Mouse (Mus musculus) kidney, embryonic 14.5 days (tissue): ENCODE results near the gene Dnmt3a. TPM values are rescaled to one million over a fixed set of nuclear protein-coding genes. Genes with fewer than 3 reads are reported as not detected.

Experiments
- ATAC-seq: fragments of 200-750 bp; cut with Nextera tagmentation; 2 replicates; pipeline ENCODE4 v1.8.0; 2017; ENCODE audit warnings: moderate number of reproducible peaks, mild to moderate bottlenecking, moderate TSS enrichment, moderate library complexity; ENCODE audit not compliant: low FRiP score, low TSS enrichment
- H3K27ac ChIP-seq: fragments of 300-500 bp; sonication (generic); 2 replicates; pipeline ENCODE4 v1.5.1; 2014; ENCODE audit warnings: low read depth, mild to moderate bottlenecking, low read length, moderate library complexity, mixed read lengths
- H3K27me3 ChIP-seq: fragments of 300-500 bp; sonication (generic); 2 replicates; pipeline ENCODE4 v1.6.1; 2014; ENCODE audit warnings: mild to moderate bottlenecking, low read length; ENCODE audit not compliant: control insufficient read depth, insufficient read depth
- H3K36me3 ChIP-seq: fragments of 300-500 bp; sonication (generic); 2 replicates; pipeline ENCODE4 v1.6.1; 2014; ENCODE audit warnings: low read length, mixed read lengths; ENCODE audit not compliant: control insufficient read depth, insufficient read depth
- H3K4me1 ChIP-seq: fragments of 300-500 bp; sonication (generic); 2 replicates; pipeline ENCODE4 v1.6.1; 2014; ENCODE audit warnings: low read length, mixed read lengths; ENCODE audit not compliant: control insufficient read depth, insufficient read depth
- H3K4me2 ChIP-seq: fragments of 300-500 bp; sonication (generic); replicated peaks from 2 replicates; pipeline ENCODE4 v1.6.1; 2014; ENCODE audit warnings: low read depth, mild to moderate bottlenecking, low read length
- H3K4me3 ChIP-seq: fragments of 300-500 bp; sonication (generic); 2 replicates; pipeline ENCODE4 v1.5.1; 2014; ENCODE audit warnings: mild to moderate bottlenecking, low read length
- H3K9ac ChIP-seq: fragments of 300-500 bp; sonication (generic); 2 replicates; pipeline ENCODE4 v1.6.1; 2014; ENCODE audit warnings: low read depth, mild to moderate bottlenecking, low read length, moderate library complexity
- H3K9me3 ChIP-seq: fragments of 300-500 bp; sonication (generic); 2 replicates; pipeline ENCODE4 v1.6.1; 2016; ENCODE audit warnings: low read length; ENCODE audit not compliant: control insufficient read depth
- WGBS: fragments of 180-500 bp; shearing (Covaris S2); extraction: QIAGEN DNeasy Blood & Tissue Kit; methylation state at CpG from one replicate; pipeline ENCODE4 v1.1.7; 2014; 5-methylcytosine and 5-hydroxymethylcytosine counted together
- polyA plus RNA-seq: library from polyadenylated mRNA; unstranded; fragments of >200 nt; fragmentation: Nextera tagmentation; extraction: Ambion mirVana; gene quantifications from 2 replicates; pipeline ENCODE4 v1.2.1, GENCODE M21; 2014

Dnmt3a gene
- polyA plus RNA-seq, 1 experiment from 2014 or later = 87.9 TPM

DNA sequence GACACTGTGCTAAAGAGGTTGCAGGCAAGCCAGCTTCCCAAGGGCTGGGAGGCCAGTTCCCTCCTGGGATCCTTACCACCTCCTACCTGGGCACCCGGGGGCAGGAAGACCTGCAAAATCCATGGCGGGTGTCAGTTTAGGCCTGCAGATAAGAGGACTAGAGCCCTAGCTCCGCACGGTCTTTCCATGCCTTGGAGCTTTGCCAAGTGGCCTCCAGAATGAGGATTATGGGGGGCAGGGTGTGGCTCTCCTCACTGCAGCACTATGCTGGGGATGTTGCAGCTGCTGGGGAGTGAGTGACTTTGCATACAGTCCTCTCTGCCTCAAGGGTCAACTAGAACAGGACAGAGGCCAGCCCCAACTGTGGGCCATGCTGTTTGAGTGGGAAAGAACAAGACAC is 14.1 kb downstream of the Dnmt3a start:
- no peaks in the 10 kb centered on the region for H3K9me3 ChIP-seq
- no peaks in the 10 kb centered on the region for H3K27me3 ChIP-seq
- no peak overlapping the region for H3K9ac ChIP-seq
- no peak for ATAC-seq
- H3K4me3 ChIP-seq = no peak overlapping the region
- H3K4me1 ChIP-seq = peaks cover 30% of the 10 kb centered on the region
- H3K27ac ChIP-seq = no peak overlapping the region
- H3K4me2 ChIP-seq = no peak overlapping the region
- no peaks in the 10 kb centered on the region for H3K36me3 ChIP-seq
- WGBS = 77% methylated on average over 4 of the region's 4 CpGs

DNA sequence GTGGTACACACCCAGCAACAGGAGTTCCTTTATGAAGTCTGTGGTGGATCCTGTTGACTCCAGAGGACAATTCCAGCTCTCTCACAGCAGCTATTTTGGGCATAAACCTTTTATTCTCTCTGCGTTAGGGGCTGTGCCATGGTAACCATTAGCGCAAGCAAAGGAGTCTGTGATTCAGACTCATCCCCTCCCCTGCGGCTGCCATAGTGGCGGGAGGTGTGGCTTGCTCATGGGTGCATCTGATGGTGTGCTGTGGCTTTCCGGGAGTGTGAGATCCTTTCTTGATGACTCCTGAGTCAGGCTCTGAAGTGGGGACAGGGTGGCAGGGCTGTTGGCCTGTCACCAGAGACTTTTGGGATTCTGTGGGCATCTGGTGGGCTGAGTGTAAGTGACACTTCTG is 17.6 kb downstream of the Dnmt3a start:
- H3K36me3 ChIP-seq = no peaks in the 10 kb centered on the region
- no peak overlapping the region for H3K9ac ChIP-seq
- H3K27me3 ChIP-seq = no peaks in the 10 kb centered on the region
- no peaks in the 10 kb centered on the region for H3K9me3 ChIP-seq
- 78% methylated on average over 5 of the region's 5 CpGs for WGBS
- peaks cover 37% of the 10 kb centered on the region for H3K4me1 ChIP-seq
- ATAC-seq = no peak
- H3K27ac ChIP-seq = no peak overlapping the region
- H3K4me2 ChIP-seq = no peak overlapping the region
- no peak overlapping the region for H3K4me3 ChIP-seq

DNA sequence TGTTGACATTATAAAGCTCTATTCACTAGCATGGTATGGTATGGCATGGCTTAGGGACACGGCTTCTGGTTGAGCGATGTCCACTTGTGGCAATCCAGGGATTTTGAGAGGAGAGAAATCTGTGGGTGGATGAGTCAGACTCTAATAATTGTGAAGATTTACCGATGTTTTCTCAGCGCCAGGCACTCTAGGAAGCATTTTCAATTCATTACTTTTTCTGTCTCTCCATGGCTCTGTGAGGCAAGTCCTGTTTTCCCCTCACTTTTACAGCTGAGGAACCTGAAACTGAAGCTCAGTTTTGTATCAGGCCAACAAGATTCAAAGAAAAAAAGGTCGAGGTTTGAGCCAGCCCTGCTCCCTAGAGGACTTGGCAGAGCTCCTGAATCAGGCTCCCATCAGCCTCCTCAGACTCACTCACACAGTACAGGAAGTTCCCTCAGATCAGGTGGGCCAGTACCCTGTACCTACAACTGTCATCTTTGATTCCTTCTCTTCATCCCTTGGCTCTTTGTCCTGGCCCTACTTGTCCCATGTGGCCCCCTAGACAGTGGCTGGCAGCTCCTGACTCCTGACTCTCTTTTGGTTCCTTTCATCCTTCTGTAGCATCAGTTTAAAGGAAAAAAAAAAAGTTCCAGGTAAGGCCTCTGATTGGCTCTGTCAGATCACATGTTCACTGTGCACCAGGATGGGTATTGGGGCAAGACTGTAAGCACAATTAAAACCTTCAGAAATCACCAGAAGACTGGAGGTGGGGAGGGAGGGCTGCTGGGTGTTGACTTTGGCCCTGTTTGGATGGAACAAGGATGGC is 19.3 kb downstream of the Dnmt3a start:
- no peaks in the 10 kb centered on the region for H3K9me3 ChIP-seq
- H3K4me2 ChIP-seq = no peak overlapping the region
- H3K4me3 ChIP-seq = no peak overlapping the region
- peaks cover 30% of the 10 kb centered on the region for H3K4me1 ChIP-seq
- 0 out of 2 replicates have a peak, but pooled peaks have one; percentile 13 for ATAC-seq
- H3K36me3 ChIP-seq = no peaks in the 10 kb centered on the region
- no peaks in the 10 kb centered on the region for H3K27me3 ChIP-seq
- H3K27ac ChIP-seq = 0 out of 2 replicates have a peak overlapping the region, but pooled peaks have one; percentile 7
- WGBS = 78% methylated on average over 5 of the region's 5 CpGs
- H3K9ac ChIP-seq = peak overlapping the region; percentile 31; the same call in 1 of the 2 replicates

DNA sequence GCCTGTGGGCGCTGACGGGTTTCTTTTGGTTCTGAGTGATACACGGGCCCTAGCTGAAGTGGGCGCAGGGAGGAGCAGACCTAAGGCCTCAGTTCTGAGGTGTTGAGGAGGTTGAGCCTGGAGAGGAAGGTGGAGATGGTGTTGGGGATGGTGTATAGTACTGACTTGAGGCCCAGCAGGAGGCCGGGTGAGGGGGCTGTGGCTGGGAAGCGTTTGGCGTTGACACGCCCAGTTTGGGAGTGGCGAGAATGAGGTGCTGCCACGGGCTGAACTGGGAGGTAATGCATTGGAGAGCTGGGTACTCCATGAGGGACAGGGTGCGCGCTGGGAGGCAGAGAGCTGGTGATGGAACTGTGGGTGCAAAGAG is 19.9 kb downstream of the Dnmt3a start:
- H3K27ac ChIP-seq = peak overlapping the region; percentile 7; the same call in 1 of the 2 replicates
- peaks cover 29% of the 10 kb centered on the region for H3K4me1 ChIP-seq
- no peaks in the 10 kb centered on the region for H3K27me3 ChIP-seq
- peak overlapping the region; percentile 12; the same call in 1 of the 2 replicates for H3K9ac ChIP-seq
- H3K4me2 ChIP-seq = no peak overlapping the region
- peak; percentile 24 for ATAC-seq
- H3K4me3 ChIP-seq = no peak overlapping the region
- H3K9me3 ChIP-seq = no peaks in the 10 kb centered on the region
- no peaks in the 10 kb centered on the region for H3K36me3 ChIP-seq
- WGBS = 51% methylated on average over 12 of the region's 12 CpGs

DNA sequence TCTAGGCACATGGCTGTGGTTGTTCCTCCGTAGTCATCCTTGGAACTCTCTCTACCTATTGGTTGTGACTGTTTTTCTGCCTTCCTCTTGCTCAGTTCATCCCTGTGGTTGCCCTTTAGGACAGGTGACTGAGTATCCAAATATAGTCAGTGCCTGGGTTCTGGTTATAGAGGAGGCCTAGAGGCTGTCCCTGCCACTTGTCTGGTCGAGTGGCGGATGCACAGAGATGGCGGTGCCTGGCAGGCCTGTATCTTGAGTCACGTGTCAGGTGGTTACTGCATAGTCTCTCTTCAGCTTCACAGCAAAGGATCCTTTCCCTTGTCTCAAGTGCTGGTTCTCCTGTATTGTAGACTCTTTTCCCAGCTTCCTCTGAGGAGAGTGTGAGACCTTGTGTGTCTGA is 22.0 kb downstream of the Dnmt3a start:
- no peaks in the 10 kb centered on the region for H3K27me3 ChIP-seq
- H3K4me2 ChIP-seq = no peak overlapping the region
- no peaks in the 10 kb centered on the region for H3K9me3 ChIP-seq
- H3K36me3 ChIP-seq = no peaks in the 10 kb centered on the region
- H3K4me1 ChIP-seq = peaks cover 44% of the 10 kb centered on the region
- H3K4me3 ChIP-seq = no peak overlapping the region
- no peak overlapping the region for H3K9ac ChIP-seq
- WGBS = 86% methylated on average over 5 of the region's 5 CpGs
- no peak for ATAC-seq
- H3K27ac ChIP-seq = no peak overlapping the region

DNA sequence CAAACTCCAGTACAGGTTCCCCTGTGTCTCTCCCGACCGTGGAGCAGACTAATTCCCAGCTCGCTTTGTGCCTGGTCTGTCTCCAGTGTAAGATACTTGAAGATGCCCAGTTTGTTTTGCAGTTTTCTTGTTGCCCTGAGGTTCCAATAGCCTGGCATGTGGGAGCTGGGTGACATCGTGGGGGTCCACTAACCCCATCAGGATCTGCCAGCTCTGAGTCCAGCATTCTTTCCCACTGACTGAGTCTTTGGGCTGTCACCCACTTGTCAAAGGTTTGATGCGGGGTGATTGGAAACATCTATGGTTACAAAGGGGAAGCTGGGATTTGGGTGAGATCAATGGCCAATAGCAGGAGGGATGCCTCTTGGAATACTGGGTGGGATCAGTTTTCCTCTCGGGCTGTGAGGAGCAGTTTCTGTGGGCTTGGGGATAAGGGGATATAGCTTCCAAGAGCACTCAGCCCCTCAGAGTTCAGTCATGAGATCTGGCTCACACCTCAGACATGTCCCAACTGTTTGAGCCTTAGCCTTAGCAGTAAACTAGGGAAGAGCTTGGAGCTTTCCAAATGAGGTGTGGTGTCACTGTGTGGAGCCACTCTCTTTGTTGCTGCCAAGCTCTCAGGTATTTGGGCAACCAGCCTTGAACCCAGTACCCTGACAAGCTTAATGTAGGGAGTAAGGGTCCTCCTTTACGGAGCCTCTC is 27.4 kb downstream of the Dnmt3a start:
- Histone ChIP-seq H3K4me3 (peak overlapping the region; percentile 14; the same call in 1 of the 2 replicates), H3K36me3 (peaks cover 30% of the 10 kb centered on the region), H3K27me3 (no peaks in the 10 kb centered on the region), H3K4me2 (peak overlapping the region; percentile 44), H3K4me1 (peaks cover 48% of the 10 kb centered on the region), H3K9ac (peak overlapping the region; percentile 44), H3K27ac (peak overlapping the region; percentile 82), H3K9me3 (no peaks in the 10 kb centered on the region)
- ATAC-seq = no peak
- 39% methylated on average over 7 of the region's 7 CpGs for WGBS

DNA sequence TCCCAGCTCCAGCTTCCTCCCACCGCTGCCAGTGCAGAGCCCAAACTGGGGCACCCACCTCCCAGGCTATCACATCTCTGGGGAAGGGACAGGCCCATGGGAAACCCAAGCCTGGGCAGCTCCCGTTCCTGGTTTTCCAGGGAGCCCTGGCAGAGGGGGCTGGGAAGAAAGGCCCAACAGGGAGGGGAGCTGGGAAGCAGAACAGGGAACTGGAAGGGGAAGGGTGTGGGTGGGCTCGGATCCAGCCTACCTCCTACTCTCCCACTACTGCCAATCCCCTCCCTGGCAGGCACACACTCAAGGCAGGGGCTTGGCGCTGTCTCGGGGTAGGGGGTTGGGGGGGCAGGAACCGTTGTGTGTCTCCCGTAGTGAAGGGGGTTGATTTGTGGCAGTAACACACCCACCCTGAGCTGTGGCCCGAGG is 28.1 kb downstream of the Dnmt3a start:
- ATAC-seq = peak; percentile 79
- Histone ChIP-seq H3K27ac (peak overlapping the region; percentile 82), H3K36me3 (peaks cover 35% of the 10 kb centered on the region), H3K9me3 (no peaks in the 10 kb centered on the region), H3K4me1 (peaks cover 48% of the 10 kb centered on the region), H3K9ac (peak overlapping the region; percentile 44), H3K4me3 (peak overlapping the region; percentile 14), H3K27me3 (no peaks in the 10 kb centered on the region), H3K4me2 (peak overlapping the region; percentile 44)
- WGBS = 2% methylated on average over 8 of the region's 8 CpGs

DNA sequence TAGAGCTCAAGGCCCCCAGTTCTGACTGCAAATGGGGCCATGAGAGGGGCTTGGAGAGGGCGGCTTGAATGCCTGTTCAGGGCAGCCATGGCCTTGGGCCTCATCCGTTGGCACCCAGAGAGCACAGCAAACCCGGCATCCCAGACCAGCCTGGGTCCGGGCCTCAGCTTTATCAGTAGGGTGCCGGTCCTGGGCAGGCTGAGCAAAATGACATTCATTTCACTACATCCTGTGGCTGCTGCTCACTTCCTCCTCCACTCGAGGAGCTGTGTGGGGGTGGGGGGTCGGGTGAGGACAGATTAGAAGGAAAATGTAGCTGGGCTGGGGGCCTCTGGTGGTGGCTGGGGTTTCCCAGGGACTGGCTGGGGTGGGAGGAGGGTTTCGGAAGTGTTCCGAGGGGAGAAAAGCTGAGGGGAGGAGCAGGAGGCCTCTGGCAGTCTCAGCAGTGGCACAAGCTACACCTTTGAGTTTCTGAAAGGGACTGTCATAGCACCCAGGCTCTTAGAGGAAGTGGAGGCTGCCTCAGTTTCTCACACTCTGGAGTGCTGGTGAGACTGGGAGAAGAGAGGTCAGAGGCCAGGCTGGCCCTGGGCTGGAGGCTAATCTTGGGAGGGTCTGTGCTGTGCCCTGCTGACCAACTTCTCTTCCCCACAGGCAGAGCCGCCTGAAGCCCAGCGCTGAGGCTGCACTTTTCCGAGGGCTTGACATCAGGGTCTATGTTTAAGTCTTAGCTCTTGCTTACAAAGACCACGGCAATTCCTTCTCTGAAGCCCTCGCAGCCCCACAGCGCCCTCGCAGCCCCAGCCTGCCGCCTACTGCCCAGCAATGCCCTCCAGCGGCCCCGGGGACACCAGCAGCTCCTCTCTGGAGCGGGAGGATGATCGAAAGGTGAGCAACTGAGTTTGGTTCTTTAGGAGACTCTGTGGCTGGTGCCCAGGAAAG is 28.8 kb downstream of the Dnmt3a start:
- WGBS = 6% methylated on average over 21 of the region's 21 CpGs
- Histone ChIP-seq H3K4me3 (peak overlapping the region; percentile 14; the same call in 1 of the 2 replicates), H3K36me3 (peaks cover 43% of the 10 kb centered on the region), H3K27ac (peak overlapping the region; percentile 82), H3K4me1 (peaks cover 48% of the 10 kb centered on the region), H3K9me3 (no peaks in the 10 kb centered on the region), H3K9ac (peak overlapping the region; percentile 44; the same call in 1 of the 2 replicates), H3K4me2 (peak overlapping the region; percentile 44), H3K27me3 (no peaks in the 10 kb centered on the region)
- peak; percentile 51 for ATAC-seq
